Mouse (Mus musculus) liver, adult (tissue): ENCODE results near the gene Kcnh1.

ENCODE experiments used
- GATA4 ChIP-seq: IDR thresholded peaks from 2 replicates; pipeline ENCODE4 v1.6.1; 2014; ENCODE audit warnings: mild to moderate bottlenecking, low read length; ENCODE audit not compliant: insufficient replicate concordance

Gene Kcnh1

DNA sequence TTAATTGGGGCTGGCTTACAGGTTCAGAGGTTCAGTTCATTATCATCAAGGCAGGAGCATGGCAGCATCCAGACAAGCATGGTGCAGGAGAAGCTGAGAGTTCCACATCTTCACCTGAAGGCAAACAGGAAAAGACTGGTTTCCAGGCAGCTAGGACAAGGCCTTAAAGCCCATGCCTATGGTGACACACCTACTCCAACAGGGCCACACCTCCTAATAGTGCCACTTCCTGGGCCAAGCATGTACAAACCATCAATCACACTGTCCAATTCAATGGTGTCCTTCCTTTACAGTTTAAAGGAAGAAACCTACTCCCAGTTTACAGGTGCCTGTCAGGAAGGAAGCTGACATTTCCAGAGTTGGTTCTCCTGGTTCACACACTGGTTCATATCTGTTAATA, 105.3 kb downstream of the Kcnh1 start:
- TF ChIP-seq GATA4 = no peak

DNA sequence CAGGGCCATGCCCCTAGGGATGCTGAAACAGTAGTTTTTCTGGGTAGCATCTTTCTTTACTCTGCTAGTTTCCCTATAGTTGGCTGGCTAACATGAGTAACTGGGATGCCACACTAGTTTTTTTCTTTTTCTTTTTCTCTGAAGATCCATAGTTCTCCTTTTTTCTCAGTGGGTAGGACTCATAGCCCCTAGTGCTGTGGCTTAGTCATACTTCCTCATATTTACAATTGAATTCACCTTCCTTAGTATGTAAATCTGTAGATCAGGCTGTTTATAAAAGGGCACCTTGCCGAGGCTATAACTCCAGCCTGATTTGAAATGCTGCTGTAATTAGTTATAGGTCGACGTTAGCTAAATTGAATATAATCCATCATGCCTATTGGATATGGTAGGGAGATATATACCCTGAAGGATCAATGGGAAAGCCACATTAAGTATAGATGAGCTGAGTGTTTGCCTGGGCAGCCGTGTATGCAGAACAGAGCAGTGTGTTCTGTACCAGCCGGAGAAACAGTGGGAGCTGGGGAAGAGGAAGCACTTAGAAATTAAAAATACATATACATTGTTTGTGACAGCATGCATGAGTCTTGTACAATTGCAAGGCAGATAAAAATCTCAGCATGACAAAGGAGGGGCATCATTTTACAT, 107.0 kb downstream of the Kcnh1 start:
- TF ChIP-seq GATA4 = no peak

DNA sequence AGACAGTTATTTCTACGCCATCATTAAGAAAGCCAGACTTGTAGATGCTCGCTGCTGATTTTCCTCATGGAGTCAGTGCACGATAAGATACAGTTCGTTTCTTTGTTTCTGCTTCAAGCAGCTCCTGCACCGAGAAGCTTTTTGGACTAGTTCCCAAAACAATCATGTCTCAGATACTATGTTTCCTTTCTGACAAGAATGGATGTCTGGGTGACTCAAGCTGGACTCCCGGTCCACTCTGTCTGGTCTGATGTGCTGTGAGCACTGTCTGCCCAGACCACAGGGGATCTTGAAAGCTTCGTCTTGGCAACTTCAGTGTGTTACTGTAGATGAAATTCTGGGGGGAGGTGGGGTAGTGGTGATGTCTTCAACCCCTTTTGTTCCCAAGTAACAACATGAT, 109.8 kb downstream of the Kcnh1 start:
- no peak for TF ChIP-seq GATA4

DNA sequence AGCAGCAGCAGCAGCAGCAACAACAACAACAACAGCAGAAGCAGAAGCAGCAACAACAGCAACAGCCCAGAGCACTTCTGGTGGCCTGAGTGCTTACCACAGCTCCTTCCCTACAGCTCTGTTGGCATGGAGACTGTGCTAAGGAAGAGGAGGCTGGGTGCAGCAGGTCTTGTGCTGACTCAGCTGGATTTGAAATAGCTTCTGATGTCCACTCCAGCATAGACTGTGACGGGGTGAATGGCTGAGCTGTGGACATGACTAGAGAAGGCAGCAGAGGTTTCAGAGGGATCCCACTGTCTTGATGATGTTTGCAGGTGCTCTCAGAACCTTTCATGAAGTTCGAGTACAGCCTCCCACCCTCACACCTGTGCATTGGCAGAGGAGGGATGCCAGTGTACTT, 113.0 kb downstream of the Kcnh1 start:
- no peak for TF ChIP-seq GATA4

DNA sequence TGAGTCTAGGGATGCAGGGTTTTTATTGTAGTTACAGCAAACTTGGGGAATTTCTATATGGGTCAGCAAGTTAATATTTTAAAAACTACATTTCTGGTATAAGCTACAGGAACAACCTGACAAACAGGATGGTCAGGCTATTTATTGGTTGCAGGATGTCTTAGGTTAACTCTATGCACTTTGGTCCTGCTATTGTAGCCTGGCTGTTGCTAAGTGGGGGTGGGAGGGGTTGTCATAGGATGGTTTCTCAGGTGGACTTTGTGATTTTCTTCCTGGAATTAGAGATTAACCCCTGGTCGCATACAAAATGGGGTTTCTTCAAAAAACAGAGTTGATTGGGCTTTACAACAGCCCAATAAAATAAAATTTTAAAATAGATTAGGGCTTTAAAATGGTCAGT, 114.6 kb downstream of the Kcnh1 start:
- no peak for TF ChIP-seq GATA4

DNA sequence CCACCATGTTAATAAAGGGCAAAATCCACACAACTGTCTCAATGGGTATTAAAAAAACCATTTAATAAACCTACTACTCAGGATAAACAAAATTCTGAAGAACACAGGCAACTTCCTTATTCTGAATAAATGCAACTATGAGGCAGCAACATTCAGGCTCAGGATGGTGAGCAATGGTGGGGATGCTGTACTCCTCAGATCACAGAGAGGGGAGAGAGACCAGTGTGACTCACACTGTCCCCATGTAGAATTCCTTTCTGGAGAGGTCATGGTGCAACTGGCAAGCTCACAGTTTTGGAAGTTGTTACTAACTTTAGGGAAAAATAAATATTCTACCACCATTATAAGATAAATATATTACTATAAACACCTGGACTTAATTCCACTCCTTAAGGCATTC, 116.5 kb downstream of the Kcnh1 start:
- TF ChIP-seq GATA4 = no peak

DNA sequence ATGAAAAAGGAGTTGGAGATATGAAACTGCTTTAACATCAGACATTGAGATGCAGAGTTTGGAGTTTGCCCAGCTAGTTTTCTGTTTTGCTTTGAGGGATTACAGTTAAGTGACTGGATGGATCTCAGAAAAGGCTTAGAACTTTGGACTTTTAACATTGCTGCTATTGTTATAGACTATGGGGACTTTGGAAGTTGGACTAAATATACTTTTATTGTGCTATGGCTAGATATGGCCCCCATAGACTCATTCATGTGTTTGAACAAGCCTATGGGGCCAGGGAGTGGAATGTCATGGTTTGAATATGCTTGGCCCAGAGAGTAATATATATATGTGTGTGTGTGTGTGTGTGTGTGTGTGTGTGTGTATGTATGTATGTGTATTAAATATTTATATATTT, 120.7 kb downstream of the Kcnh1 start:
- no peak for TF ChIP-seq GATA4

DNA sequence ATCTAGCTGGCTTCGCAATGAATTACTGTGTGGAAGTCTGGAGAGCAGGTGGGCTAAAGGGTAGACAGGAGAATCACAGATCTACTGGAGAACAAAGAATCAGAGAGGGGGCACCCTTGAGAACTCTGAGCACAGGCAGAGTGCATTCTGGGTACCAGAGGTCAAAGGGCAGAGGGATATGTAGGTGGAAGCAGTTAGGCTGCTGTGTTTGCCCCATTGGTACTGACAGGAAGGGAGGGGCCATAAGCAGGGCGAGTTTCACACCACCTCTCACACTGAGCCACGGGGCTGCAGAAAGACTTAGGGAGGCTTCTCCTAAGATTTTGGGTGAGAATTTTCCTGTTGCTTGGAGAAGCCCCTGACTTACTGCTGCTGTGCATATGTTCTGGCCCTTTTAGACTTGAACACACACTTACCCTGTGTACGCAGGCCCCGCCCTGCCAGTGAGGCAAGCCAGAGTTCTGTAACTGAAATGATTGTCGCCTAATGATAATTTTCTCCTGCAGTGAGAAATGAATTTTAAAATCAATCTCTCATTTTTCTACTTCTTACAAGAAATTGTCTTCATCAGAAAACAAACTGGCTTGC, 121.4 kb downstream of the Kcnh1 start:
- TF ChIP-seq GATA4 = no peak

DNA sequence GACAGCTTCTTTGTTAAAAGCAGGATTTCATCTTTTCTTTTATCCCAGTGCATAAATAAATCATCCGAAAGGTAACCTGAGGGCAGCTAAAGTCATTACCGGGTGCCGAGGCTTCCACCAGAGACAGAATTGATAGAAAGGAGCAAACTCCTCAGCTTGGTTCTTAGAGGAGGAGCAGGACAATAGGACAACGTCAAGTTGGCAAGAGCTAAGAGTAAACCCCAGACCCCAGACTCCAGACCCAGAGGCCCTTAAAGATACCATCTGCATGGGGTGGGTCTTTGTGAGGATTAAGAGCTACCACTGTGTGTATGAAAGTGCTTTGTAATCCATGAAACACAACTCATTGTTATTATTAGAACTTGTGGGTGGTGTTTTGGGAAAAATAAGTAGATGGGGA, 121.9 kb downstream of the Kcnh1 start:
- TF ChIP-seq GATA4 = no peak

DNA sequence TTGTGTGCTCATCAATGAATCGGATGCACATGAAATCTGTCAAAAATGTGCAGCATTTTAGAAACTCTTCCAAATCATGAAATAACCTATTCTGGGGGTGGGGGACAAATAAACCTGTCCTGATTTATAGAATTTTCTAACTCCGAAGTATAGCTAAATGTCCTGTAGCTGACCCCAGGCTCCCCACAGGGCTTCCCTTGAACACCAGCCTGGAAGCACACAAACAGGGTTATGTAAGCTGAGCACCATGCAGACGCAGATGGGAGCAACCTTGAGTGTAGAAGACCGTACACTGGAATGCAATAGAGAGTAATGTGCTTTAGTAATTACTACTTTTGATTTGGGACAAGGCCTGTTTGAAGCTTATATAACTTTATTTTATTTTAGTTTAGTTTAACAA, 122.4 kb downstream of the Kcnh1 start:
- no peak for TF ChIP-seq GATA4

DNA sequence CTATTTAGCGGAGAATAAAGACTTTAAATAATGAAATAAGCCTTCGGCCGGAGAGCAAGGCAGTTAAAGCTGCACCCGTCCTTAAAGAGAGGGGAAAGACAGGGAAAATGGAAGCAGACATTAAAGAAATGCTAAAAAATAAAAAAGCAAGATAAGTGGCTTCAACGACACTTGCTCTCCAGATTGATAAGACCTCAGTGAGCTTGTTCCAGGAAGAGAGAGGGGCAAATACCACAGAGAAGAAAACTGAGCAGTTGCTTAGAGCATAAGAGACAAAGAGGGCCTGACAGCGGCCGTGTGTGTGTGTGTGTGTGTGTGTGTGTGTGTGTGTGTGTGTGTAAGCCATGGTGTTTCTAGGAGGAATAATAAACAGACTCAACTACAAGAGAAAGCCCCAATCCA, 123.0 kb downstream of the Kcnh1 start:
- no peak for TF ChIP-seq GATA4

DNA sequence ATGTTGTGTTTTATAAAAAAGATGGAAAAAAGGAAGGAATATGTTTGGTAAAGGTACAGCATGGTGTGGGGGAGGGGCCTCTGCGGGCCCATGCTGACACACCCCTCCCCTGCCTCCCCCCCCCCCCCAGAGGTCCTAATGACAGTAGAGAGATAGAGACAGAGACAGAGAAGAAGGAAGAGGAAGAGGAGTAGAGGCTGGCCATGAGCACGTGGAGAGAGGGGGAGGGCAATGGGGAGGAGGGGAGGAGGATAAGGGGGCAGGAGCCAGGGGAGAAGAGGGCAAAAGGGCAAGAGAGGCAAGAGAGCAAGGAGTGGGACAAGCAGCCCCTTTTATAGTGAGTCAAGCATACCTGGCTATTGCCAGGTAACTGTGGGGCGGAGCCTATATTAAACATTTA, 123.5 kb downstream of the Kcnh1 start:
- TF ChIP-seq GATA4 = no peak

DNA sequence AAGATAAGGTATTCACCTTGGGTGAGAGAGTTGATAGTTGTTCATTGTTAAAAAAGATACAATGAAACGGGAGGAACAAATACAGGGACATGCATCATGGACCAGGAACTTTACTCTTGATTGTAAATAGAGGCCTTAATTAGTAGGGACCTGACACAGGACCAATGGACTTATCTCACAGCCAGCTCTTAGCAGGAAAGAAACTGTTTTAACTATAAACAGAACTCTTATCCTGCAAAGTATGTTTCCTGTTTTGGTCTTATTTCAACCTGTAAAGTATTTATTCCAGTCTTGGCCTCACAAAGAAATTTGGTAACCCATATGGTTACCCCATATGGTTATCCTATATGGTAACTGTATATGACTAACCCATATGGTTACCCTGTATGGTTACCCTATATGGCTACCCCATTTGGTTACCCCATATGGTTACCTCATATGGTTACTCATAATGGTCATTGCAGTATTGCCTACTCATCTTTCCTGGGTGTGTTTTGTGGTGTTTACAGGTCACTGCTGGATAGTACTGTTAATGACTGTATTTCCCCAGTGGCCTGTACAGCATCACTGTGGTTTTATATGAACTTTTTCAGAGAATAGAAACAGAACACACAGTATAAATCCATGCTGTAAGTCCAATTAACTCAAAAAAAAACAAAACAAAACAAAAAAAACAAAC, 125.0 kb downstream of the Kcnh1 start:
- TF ChIP-seq GATA4 = no peak

DNA sequence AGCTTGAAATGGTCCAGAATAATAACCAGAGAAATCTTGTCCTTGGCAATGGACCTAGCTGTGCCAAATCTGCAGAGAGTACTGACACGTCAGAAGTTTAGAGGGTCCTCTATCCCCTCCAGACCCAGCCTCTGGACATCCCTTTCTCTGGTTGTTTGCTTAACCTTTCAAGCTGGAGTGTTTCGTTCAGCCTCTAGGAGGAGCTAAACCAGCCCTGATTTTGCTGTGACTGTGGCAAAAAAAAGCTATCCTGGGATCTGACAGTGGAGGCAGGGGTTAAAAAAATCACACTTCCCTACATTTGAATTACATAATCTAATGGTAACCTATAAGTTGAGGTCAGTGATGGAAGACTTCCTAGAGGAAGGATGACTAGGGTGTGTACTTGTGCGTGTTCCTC, 133.6 kb downstream of the Kcnh1 start:
- TF ChIP-seq GATA4 = no peak

DNA sequence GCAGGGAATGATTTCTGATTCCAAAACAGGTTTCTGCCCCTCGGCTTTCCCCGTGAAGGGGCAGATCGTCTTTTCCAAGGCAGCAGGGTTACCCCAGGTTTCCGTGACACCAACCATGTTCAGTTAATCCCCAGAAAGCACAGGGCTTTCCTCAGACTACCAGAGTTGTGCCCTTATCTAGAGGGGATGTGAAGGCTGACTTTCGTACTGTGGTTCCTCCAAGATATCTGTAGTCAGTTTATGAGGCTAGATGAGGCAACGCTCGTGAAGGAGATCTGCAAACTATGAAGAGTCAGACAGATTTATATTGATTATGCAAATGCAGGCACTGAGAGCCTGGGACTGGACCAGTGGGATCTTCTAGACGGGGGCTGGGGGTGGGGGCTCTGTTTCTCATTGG, 136.5 kb downstream of the Kcnh1 start:
- no peak for TF ChIP-seq GATA4

DNA sequence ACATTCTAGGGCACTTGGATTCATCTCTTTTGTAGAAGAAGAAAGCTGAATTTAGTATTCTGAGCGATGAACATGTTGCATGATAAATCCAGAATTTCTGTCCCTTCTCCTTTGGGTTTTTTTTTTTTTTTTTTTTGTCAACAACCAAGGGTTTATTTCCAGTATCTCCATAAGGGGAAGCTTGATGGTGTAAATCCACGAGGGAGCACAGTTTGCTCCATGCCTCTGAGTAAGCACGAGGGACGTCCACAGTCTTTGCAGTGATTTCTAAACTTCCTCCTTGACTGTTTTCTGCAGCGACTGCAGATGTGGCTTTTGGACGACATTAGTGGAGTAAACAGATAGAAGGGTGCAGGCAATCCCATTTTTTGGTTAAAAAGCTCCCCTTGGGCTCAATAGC, 140.6 kb downstream of the Kcnh1 start:
- TF ChIP-seq GATA4 = no peak

DNA sequence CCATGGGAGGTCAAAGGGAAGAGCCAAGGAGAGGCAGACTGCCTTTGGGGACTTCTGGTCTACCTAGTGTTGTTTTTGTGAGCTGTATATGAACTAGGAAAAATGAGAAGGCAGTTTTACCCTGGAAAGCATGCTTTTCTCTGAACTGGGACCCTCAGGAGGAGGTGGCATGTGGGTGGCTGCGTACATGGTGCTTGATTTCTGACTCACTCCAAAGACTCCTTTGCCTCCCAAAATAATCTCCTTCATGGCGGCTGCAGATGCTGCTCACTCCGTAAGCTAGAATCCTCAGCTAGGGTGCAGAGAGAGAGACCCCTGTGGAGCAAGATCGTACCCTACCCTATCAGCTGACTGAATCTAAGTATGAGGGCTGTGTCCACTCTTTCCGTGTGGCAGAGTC, 145.5 kb downstream of the Kcnh1 start:
- no peak for TF ChIP-seq GATA4
